Mouse (Mus musculus) naive thymus-derived CD4-positive, alpha-beta T cell, adult 5 months (primary cell): ENCODE measurements around the gene B3gnt5. TPM values are rescaled to one million over a fixed set of nuclear protein-coding genes. Genes with fewer than 3 reads are reported as not detected.

Source experiments
- polyA plus RNA-seq: library from polyadenylated mRNA; unstranded; fragments of 100-300 nt; shearing (Covaris generic); gene quantifications from one replicate; pipeline ENCODE4 v1.2.1, GENCODE M21; 2017

B3gnt5 gene
- polyA plus RNA-seq: 3.7 TPM

DNA sequence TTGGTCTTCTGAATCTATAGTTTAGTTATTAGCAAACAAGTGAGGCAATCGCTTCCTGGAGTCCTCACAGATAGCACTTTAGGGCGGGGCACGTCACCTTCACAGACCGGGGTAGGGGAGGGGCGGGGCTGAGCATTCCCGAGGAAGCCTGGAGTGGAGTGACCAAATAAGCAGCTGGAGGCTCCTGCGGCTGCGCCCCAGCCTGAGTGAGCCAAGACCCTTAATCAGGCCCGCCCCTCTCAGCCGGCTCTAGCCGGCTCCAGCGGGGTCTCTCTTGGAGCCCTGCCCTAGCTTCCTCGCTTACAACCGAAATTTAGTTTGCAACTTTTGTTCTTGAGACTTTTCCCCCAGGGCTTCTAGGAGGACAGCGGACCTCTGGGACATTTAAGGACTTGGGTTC, at the start of gene B3gnt5:
Gene B3gnt5 (plus strand): TSS at position 135 of the 400 bp plus-strand sequence.

Other genes starting within 250 kb of the B3gnt5 start
- gene Olfr167, start 237.9 kb upstream of the B3gnt5 start, polyA plus RNA-seq: not detected
- not detected for gene Olfr168, start 224.7 kb upstream of the B3gnt5 start, polyA plus RNA-seq
- not detected for gene Olfr169, start 188.4 kb upstream of the B3gnt5 start, polyA plus RNA-seq
- not detected for gene Olfr170, start 148.3 kb upstream of the B3gnt5 start, polyA plus RNA-seq
- not detected for gene Olfr171, start 130.3 kb upstream of the B3gnt5 start, polyA plus RNA-seq
- gene Lamp3, start 53.8 kb upstream of the B3gnt5 start, polyA plus RNA-seq: not detected
- 323 TPM for gene Klhl6, start 222.8 kb downstream of the B3gnt5 start, polyA plus RNA-seq